Mouse (Mus musculus): Measurements from ENCODE around the gene Abtb2. TPM values are rescaled to one million over a fixed set of nuclear protein-coding genes. Genes with fewer than 3 reads are reported as not detected.

Gene Abtb2
- total and polyA plus RNA-seq, 2 experiments, result 6.5 to 15.1 TPM

- Histone ChIP-seq H3K27ac (replicated peaks; ENCODE audit: insufficient read depth, low read depth, low read length) (peak overlapping the region; percentile 7; the same call in 1 of the 2 replicates), H3K9ac (ENCODE audit: low read depth, low read length) (no peak overlapping the region), H3K79me2 (ENCODE audit: control insufficient read depth, insufficient read depth, low read length) (no peaks in the 10 kb centered on the region), H3K36me3 (ENCODE audit: control insufficient read depth, insufficient read depth, low read length) (peaks cover 2% of the 10 kb centered on the region; the same call in 1 of the 2 replicates), H3K4me1 (ENCODE audit: control insufficient read depth, insufficient read depth, low read length) (peaks cover 15% of the 10 kb centered on the region), H3K4me3 (ENCODE audit: insufficient read depth, low read depth, low read length) (no peak overlapping the region), H3K27me3 (ENCODE audit: control insufficient read depth, insufficient read depth, low read length) (no peaks in the 10 kb centered on the region)
- TF ChIP-seq CTCF (IDR thresholded peaks at IDR 0.05; ENCODE audit: low read depth, low read length) (peak; percentile 17; the same call in 1 of the 2 replicates), POLR2A (IDR thresholded peaks at IDR 0.05; ENCODE audit: extremely low read depth, insufficient read depth, low read length) (0 out of 2 replicates have a peak, but pooled peaks have one; percentile 3)
- DNase-seq (ENCODE audit: extremely low read depth, low read depth, low spot score), result peak; percentile 92
- 13% methylated on average over 11 of the region's 11 CpGs for WGBS
Observed at GRCm38 (mm10) chr2:103706226-103706625, 140.1 kb downstream of the Abtb2 start.

- no peaks in the 10 kb centered on the region; the same call in 1 of the 2 replicates for H3K36me3 ChIP-seq (ENCODE audit: control insufficient read depth, insufficient read depth, low read length)
- no peak overlapping the region for H3K9ac ChIP-seq (ENCODE audit: low read depth, low read length)
- TF ChIP-seq CTCF (IDR thresholded peaks at IDR 0.05; ENCODE audit: low read depth, low read length) (no peak), POLR2A (IDR thresholded peaks at IDR 0.05; ENCODE audit: extremely low read depth, insufficient read depth, low read length) (no peak)
- no peaks in the 10 kb centered on the region for H3K27me3 ChIP-seq (ENCODE audit: control insufficient read depth, insufficient read depth, low read length)
- no peak for DNase-seq (ENCODE audit: extremely low read depth, low read depth, low spot score)
- 93% methylated on average over 6 of the region's 6 CpGs for WGBS
- H3K79me2 ChIP-seq (ENCODE audit: control insufficient read depth, insufficient read depth, low read length), result no peaks in the 10 kb centered on the region
- no peak overlapping the region; the same call in 1 of the 2 replicates for H3K27ac ChIP-seq (replicated peaks; ENCODE audit: insufficient read depth, low read depth, low read length)
- H3K4me1 ChIP-seq (ENCODE audit: control insufficient read depth, insufficient read depth, low read length), result peaks cover 15% of the 10 kb centered on the region
- no peak overlapping the region for H3K4me3 ChIP-seq (ENCODE audit: insufficient read depth, low read depth, low read length)
Observed at GRCm38 (mm10) chr2:103707056-103707776, 141.1 kb downstream of the Abtb2 start.

- Histone ChIP-seq H3K79me2 (ENCODE audit: control insufficient read depth, insufficient read depth, low read length) (no peaks in the 10 kb centered on the region), H3K4me1 (ENCODE audit: control insufficient read depth, insufficient read depth, low read length) (peaks cover 37% of the 10 kb centered on the region), H3K36me3 (ENCODE audit: control insufficient read depth, insufficient read depth, low read length) (no peaks in the 10 kb centered on the region), H3K9ac (ENCODE audit: low read depth, low read length) (no peak overlapping the region), H3K27me3 (ENCODE audit: control insufficient read depth, insufficient read depth, low read length) (no peaks in the 10 kb centered on the region), H3K4me3 (ENCODE audit: insufficient read depth, low read depth, low read length) (no peak overlapping the region), H3K27ac (replicated peaks; ENCODE audit: insufficient read depth, low read depth, low read length) (peak overlapping the region; percentile 3; the same call in 1 of the 2 replicates)
- 60% methylated on average over 7 of the region's 7 CpGs for WGBS
- no peak for TF ChIP-seq CTCF (IDR thresholded peaks at IDR 0.05; ENCODE audit: low read depth, low read length)
- TF ChIP-seq POLR2A (IDR thresholded peaks at IDR 0.05; ENCODE audit: extremely low read depth, insufficient read depth, low read length), result no peak
- DNase-seq (ENCODE audit: extremely low read depth, low read depth, low spot score), result peak; percentile 79
Observed at GRCm38 (mm10) chr2:103710849-103711248, 144.7 kb downstream of the Abtb2 start.

GRCm38 (mm10) chr2:103713831-103714230 lies 147.7 kb downstream of the Abtb2 start:
- H3K36me3 ChIP-seq (ENCODE audit: control insufficient read depth, insufficient read depth, low read length), result no peaks in the 10 kb centered on the region
- H3K4me3 ChIP-seq (ENCODE audit: insufficient read depth, low read depth, low read length), result no peak overlapping the region
- no peaks in the 10 kb centered on the region for H3K27me3 ChIP-seq (ENCODE audit: control insufficient read depth, insufficient read depth, low read length)
- no peaks in the 10 kb centered on the region for H3K79me2 ChIP-seq (ENCODE audit: control insufficient read depth, insufficient read depth, low read length)
- peak; percentile 99 for DNase-seq (ENCODE audit: extremely low read depth, low read depth, low spot score)
- 25% methylated on average over 7 of the region's 7 CpGs for WGBS
- H3K9ac ChIP-seq (ENCODE audit: low read depth, low read length), result peak overlapping the region; percentile 33
- TF ChIP-seq CTCF (IDR thresholded peaks at IDR 0.05; ENCODE audit: low read depth, low read length), result no peak
- 0 out of 2 replicates have a peak, but pooled peaks have one; percentile 16 for TF ChIP-seq POLR2A (IDR thresholded peaks at IDR 0.05; ENCODE audit: extremely low read depth, insufficient read depth, low read length)
- H3K4me1 ChIP-seq (ENCODE audit: control insufficient read depth, insufficient read depth, low read length), result peaks cover 29% of the 10 kb centered on the region
- H3K27ac ChIP-seq (replicated peaks; ENCODE audit: insufficient read depth, low read depth, low read length), result peak overlapping the region; percentile 87

GRCm38 (mm10) chr2:103714412-103714811 lies 148.3 kb downstream of the Abtb2 start:
- peak overlapping the region; percentile 17; the same call in 1 of the 2 replicates for H3K4me3 ChIP-seq (ENCODE audit: insufficient read depth, low read depth, low read length)
- 18% methylated on average over 4 of the region's 4 CpGs for WGBS
- peak overlapping the region; percentile 53 for H3K9ac ChIP-seq (ENCODE audit: low read depth, low read length)
- no peaks in the 10 kb centered on the region for H3K36me3 ChIP-seq (ENCODE audit: control insufficient read depth, insufficient read depth, low read length)
- no peak for TF ChIP-seq CTCF (IDR thresholded peaks at IDR 0.05; ENCODE audit: low read depth, low read length)
- TF ChIP-seq POLR2A (IDR thresholded peaks at IDR 0.05; ENCODE audit: extremely low read depth, insufficient read depth, low read length), result peak; percentile 21; the same call in 1 of the 2 replicates
- no peaks in the 10 kb centered on the region for H3K27me3 ChIP-seq (ENCODE audit: control insufficient read depth, insufficient read depth, low read length)
- peak; percentile 88 for DNase-seq (ENCODE audit: extremely low read depth, low read depth, low spot score)
- peak overlapping the region; percentile 86 for H3K27ac ChIP-seq (replicated peaks; ENCODE audit: insufficient read depth, low read depth, low read length)
- peaks cover 29% of the 10 kb centered on the region for H3K4me1 ChIP-seq (ENCODE audit: control insufficient read depth, insufficient read depth, low read length)
- no peaks in the 10 kb centered on the region for H3K79me2 ChIP-seq (ENCODE audit: control insufficient read depth, insufficient read depth, low read length)

Measured in liver, adult 2 months (tissue).